Mouse (Mus musculus): ENCODE results near the gene Ubr3.
A peak's percentile ranks its signal among the peaks of the same experiment; 100 is the strongest.

Gene Ubr3

DNA sequence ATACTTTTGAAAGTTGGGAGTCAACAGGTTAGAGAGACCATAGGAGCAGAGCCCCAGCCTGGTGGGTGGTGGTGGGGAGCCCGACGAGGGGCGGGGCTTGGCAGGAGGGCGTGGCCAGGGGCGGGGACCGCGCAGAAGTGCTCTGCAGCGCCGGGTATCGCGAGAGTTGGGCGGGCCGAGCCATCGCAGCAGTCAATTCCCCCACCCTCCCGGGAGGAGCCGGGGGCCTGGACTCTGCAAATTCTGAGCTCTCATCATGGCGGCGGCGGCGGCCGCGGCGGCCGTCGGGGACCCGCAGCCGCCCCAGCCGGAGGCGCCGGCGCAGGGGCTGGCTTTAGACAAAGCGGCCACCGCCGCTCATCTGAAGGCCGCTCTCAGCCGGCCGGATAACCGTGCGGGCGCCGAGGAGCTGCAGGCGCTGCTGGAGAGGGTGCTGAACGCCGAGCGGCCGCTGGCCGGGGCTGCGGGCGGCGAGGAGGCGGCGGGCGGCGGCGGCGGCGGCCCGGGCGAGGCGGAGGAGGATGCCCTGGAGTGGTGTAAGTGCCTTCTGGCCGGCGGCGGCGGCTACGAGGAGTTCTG is at the start of gene Ubr3:
Ubr3 (plus strand) TSS at position 208 of the 579 bp plus-strand sequence.
- peak; percentile 81 for DNase-seq (ENCODE audit: low read depth, low spot score)

DNA sequence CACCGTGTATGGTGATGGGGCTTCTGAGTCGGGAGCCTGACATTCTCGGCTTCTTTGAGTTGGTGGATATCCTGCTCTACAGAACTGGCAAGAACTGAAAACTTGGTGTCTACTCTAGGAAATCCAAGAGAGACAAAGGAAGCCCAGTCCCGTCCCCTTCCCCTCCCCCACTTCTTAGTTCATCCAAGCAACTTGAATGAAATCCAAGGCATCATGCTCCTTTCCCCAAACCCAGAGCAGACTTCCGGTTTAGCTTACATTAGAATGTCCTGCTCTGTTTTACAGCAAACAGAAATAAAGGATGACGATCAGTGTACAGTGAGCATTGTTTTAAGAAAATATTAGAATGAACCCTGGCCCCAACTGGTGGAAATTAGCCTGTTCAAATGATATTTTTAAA is 47.8 kb upstream of the Ubr3 start:
- no peak for DNase-seq (ENCODE audit: low read depth, low spot score)

DNA sequence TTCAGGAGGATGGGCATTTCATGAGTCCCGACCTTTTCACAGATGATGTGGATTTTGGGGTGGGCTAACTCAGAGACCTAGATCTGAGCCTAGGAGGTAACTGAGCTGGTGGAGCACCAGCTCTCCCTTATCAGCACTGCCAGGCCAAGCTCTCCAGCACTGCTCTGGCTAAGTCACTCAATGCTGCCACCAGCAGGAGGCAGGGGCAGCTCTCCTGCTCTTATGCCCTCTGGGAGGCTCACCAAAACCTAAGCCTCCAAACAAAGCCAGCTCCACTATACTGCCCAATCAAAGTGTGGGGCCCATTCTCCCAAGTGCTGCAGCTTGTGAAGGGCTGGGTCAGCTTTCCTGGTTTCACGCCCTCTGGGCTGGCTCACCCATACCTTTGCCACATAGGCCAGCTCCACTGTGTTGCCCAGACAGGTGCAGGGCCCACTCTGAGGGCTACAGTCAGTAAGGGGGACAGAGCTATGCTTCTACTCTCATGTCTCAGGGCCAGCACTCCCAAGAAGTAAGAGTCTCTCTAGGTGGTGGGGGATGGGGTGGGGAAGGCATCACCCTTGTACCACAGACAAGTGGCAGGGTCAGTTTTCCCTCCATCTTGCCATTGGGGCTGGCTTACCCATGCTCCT is 45.5 kb upstream of the Ubr3 start:
- DNase-seq (ENCODE audit: low read depth, low spot score), result no peak

DNA sequence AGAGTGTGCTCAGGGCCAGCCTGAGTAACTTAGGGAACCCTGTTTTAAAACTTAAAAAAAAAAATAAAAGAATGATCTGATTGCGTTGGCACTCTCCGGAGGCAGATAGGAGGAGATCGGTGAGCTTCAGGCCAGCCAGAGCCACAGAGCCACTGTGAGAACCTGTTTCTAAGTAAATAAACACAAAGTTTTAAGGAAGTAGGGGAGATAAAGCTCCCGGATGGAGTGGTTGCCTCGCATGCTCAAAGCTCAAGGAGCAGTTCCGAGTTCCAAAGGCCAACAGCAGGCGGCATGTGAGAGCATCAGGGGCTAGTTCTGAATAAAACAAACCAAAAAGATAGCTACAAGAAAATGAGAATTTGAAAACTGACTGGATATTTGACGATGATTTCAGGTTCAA is 40.7 kb upstream of the Ubr3 start:
- DNase-seq (ENCODE audit: low read depth, low spot score), result no peak

DNA sequence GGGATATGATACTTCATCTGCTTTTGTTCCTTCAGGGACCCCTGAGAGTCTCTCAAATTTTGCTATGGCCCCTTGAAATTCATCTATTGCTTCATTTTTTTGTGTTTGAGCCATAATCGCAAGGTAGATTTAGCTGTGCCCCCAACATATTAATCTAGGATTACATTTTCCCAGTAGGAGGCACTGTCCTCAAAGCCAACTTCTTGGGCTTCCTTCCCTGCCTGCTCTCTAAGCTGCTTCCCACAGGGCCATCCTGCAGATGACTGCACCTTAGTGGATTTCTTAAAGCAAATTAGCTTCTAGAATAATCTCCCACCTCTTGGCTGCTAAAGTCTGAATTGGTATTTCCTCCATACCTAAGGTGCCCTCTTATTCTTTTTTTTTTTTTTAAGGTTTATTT is 39.2 kb upstream of the Ubr3 start:
- no peak for DNase-seq (ENCODE audit: low read depth, low spot score)

DNA sequence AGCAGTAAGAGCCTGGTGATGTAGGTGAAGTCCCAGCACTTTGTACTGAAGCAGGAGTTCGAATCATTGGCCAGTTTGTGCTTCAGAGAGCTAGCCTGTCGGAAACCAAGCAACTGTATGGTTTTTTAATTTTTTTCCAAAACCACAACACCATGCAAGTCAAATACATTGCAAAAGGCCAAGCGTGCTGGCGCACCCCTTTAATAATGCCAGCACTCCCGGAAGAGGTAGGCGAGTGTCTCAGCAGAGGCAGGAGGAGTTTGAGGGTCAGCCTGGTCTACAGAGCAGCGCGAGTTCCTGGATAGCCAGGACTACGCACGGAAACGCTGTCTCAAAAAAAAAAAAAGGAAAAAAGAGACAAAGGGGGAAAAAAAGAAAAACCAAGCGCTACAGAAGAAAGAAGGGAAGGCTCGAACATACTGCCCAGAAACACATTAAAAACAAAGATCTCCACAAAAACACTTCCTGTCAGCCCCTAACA is 36.0 kb upstream of the Ubr3 start:
- DNase-seq (ENCODE audit: low read depth, low spot score), result no peak

DNA sequence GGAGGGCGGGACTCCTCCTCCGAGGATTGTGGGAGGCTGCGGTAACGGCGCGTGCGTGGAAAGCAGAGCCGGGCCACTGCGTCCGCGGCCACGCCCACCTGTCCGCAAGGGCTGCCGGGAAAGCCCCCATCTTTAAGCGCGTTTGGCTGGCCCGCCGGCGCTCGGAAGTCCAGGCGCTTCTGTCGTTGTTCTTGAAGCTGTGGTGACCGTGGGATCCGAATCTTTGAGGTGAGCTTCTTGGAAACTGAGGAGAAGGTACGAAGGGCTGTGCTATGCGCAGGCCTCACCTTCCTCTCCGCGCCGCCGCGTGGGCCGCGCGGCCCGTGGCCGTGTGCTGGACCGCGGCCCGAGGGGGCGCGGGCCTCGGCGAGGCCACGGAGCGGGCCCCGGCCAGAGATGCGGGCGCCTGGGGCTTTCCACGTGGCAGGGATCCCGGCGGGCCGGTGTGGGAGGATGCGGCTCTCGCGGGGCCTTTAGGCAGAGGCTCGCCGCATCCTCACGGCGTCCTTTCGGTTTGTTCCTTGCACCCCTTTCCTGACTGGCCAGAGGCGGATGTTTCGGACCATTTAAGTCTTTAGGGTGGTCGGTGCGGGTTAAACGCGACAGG is 35.5 kb upstream of the Ubr3 start, which contains the start of gene Ssb:
Ssb (plus strand) TSS at position 78 of the 607 bp plus-strand sequence.
- peak; percentile 76 for DNase-seq (ENCODE audit: low read depth, low spot score)

DNA sequence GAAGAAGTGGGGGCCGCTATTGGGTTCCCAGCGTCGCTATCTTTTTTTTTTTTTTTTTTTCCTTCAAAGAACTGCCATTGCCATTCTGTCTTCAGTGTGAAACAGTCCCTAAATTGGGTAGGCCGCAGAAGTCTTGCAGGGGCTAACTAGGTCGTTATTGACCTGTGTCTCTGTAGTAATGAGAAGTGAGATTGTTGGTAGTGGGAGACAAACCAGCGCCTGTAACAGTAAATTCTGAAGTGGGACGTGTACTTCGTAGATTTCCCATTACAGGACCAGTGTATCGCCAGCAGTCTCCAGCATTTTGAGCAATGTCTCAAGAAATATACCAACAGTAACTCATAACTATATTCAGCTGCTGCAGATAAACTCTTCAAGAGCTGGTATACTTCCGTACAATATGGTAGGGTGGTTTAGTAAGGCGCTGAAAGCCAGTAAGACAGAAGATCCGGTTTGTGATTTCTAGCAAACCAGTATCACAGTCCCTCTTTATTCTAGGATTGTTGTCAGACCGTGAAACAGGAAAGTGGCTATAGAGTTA is 34.9 kb upstream of the Ubr3 start:
- DNase-seq (ENCODE audit: low read depth, low spot score), result no peak

DNA sequence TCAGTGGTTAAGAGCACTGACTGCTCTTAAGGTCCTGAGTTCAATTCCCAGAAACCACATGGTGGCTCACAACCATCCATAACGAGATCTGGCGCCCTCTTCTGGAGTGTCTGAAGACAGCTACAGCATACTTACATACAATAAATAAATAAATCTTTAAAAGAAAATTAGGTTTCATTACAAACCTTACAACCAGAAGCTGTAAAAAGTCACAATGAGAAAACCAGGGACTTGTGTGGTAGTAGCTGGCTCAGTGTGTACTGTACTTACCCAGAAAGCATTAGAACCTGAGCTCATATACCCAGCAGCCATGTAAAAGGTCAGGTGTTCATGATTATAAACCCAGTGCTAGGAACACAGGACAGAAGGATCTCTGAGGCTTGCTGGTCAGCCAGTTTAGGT is 13.1 kb upstream of the Ubr3 start:
- DNase-seq (ENCODE audit: low read depth, low spot score), result no peak

DNA sequence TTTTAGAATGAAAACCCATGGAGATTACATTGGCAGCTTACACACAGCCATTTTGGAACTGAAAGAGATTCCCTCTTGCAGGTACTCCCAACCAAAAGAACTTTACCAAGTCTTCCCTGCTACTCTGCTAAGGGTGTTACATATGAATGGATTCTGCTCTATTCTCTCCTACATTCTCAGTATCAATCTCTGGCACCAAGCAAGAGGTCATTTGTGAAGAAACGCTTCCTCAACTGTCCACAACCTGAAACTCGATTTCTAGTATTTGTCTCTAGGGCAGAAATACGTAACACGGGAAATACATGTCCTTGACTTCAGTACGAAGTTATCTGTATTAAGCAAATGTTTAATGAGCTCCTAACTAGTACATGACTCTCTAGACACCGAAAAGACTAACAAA is 12.5 kb upstream of the Ubr3 start:
- no peak for DNase-seq (ENCODE audit: low read depth, low spot score)

DNA sequence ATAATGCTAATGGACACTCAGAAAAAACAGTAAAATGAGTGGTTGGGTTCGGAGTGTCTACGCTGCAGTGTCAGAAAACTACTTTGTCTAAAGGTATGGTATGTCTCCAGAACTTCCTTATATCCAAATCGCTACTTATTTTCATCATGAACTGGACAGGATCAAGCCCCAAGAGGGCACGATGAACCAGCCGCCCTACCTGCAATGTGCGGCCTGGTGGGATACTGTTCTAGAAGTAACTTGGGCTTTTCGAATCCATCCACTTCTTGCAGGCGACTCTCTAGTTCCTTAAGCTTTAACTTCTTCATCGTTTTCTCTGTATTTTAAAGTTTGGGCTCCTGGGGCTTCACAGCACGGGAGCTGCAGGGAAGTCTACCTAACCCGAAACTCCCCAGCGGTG is 12.0 kb upstream of the Ubr3 start:
- no peak for DNase-seq (ENCODE audit: low read depth, low spot score)

DNA sequence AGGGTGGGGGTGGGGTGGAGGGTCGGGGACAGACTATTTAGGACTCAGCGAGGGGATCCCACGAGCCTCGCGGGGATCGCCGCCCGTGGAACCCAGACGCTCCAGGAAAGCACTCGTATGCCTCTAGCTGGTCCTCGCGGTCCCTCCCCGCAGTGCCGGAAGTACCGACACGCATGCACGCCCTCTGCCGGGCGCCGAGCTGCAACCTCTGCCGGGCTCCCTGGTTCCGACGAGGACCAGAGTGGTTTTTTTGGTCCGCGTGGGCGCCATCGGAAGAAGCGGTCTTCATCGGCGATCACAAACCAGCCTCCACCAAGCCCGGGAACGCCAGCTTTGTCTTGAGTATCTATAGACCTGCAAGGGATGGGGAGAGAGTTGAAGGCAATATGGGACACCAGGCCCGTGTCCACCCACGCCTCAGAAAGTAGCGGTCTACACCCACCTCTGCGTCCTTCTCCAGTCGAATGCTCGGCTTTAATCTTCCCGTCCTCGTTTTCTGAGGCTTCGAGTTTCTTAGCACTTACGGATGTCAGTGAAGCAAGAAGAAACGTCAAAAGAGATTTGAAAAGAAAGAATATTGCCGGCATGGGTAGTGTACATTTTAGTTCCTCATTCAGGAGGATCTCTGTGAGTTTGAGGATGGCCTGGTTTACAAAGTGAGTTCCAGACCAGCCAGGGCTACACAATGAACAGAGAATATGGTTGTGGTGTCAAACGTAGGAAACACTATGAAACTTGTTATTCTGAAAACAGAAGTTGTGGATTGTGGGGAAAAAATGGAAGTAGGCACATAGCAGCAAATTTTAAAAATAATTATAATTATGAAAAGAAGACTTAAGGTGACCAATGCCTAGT is 11.4 kb upstream of the Ubr3 start, which contains the start of gene Mettl5:
Mettl5 (minus strand) TSS at position 165 of the 855 bp plus-strand sequence.
- peak; percentile 74 for DNase-seq (ENCODE audit: low read depth, low spot score)

DNA sequence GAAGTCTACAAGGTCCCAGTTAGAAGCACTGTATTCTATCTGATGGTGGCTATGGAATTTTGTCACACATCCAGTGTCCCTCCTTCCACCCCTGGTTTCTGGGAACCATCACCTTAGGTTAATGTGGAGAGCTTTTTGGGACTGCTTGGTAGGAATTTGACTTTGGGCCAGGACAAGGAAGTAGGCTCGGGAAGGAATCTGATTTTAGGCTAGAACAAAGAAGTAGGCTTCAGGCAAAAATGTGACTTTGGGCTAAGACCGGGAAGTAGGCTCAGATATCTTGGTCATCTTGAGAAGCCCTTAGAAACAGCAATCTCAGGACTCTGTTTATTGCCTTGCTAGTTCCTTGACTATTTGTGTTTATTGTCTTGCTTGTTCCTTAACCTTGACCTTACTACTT is 8.1 kb upstream of the Ubr3 start:
- DNase-seq (ENCODE audit: low read depth, low spot score), result no peak

DNA sequence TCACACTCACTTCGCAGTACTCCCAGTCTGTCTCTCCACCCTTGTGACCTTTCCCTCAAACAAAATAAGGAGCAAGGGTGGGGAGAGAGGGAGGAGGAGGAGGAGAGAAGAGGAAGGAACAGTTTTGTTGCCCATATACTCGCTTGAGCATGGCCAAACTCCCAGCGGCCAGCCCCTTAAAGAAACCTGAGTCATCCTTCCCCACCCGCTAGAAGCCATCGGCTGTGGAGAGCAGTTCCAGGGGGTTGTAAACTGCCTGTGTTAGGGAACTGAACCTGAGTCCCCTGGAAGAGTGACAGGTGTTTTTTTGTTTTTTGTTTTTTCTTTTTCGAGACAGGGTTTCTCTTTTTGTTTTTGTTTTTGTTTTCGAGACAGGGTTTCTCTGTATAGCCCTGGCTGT is 6.2 kb upstream of the Ubr3 start:
- no peak for DNase-seq (ENCODE audit: low read depth, low spot score)

DNA sequence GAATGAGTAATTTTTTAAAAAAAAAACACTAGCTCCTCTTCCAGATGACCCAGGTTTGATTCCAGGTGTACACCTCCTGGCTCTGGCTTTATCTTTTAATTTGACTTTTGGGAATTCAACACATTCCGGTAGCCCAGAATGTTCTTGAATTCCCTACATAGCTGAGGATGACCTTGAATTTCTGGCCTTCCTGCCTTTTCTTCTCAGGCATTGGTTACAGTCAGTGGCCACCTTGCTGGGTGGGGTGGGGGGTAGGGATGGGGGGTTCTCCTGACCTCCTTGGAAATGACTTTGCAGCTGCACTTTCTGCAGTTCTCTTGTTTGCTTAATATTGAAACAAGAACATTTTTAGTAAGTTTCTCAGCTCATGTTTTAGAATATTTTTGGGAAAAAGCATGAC is 3.9 kb upstream of the Ubr3 start:
- DNase-seq (ENCODE audit: low read depth, low spot score), result no peak

DNA sequence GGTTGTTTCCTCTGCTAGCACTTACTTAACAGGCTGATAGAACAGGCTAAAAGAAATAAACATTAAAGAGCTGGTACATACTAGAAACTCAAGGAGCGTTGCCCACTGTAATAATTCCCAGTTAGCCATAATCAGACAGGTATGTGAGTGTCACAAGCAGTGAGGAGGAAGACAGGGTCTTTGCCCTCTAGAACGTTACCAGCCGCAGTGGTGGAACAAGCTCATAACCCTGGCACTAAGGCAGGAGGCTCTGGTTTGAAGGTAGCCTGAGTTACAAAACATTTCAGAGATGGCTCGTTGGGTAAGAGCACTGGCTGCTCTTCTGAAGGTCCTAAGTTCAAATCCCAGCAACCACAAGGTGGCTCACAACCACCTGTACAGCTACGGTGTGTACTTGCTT is 3.2 kb upstream of the Ubr3 start:
- DNase-seq (ENCODE audit: low read depth, low spot score), result no peak

DNA sequence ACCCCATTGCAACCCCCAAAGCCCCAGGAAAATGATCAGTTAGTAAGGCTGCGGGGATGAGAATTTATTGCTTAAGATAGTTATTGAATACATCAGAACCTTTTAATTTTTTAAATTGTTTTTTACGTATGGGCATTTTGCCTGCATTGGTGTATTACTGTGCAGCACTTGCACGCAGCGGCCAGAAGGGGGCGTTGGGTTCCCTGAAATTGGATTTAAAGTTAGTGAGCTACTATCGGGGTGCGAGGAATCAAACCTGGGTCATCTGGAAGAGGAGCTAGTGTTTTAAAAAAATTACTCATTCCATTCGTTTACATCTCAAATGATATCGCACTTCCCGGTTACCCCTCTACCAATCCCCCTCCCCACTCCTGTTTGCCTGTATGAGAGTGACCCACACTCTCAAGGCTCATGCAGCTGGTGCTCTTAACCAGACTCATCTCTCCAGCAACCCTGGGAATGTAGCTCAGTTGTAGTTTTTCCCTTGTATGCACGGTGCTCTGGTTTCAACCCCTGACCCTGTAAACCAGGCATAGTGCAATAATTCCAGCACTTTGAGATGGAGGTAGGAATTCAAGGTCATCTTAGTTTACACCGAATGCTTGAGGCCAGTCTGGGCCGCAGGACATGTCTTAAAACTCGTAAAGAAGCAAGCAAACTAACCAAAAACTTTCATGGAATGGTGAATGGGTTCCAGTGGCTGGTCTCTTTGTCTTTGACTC is 1.4 kb upstream of the Ubr3 start:
- DNase-seq (ENCODE audit: low read depth, low spot score), result no peak

DNA sequence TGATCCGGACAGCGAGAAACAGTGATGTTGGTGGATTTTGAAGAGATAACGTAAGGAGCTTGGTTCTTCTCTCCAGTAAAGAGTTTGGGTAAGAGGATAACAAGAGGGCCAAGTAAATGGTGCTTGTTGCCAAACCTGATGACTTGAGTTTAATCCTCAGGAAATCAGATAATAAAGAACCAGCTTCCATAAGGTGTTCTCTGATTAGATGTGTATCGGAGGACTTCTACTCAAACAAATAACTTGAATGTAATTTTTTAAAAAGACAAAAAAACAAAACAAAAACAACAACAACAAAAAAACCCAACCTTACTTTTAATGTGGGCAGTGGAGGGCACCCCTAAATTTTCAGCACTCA is 843 bp upstream of the Ubr3 start:
- DNase-seq (ENCODE audit: low read depth, low spot score), result no peak

DNA sequence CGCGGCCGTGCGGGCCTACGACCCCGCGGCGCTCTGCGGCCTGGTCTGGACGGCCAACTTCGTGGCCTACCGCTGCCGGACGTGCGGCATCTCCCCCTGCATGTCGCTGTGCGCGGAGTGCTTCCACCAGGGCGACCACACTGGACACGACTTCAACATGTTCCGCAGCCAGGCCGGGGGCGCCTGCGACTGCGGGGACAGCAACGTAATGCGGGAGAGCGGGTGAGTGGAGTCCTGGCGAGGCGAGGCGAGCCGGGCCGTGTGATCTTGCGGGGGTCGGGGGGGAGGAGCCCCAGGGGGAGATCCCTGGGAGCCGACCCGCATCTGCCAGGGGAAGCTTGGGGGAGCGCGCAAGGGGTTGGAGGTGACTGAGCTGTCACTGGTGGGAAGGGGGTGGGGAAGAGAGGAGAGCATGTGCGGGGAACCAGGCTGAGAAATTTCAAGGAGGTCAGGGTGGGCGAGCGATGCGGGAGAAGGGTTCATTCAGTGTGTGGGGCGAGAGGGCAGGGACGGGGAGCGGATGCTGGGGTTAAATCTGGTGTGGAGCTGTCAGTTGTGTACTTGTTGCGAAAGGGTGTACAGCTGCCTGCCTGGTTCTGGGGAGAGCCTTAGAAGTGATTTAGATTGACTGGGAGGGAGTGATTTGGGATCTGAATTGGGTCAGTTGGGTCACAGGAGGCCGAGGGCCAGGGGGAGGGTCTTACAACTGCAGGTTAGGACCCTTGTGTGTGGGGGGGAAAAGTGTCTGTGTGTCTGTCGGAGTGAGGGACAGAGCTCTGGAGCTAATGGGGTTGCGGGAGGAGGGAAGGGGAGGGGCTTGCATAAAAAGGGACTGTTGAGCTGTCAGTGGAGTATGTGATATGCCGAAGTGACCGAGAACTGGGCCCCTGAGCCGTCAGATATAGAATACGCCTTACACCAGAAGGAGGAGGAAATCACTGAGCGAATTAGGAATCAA is 851 bp downstream of the Ubr3 start:
- DNase-seq (ENCODE audit: low read depth, low spot score), result no peak

DNA sequence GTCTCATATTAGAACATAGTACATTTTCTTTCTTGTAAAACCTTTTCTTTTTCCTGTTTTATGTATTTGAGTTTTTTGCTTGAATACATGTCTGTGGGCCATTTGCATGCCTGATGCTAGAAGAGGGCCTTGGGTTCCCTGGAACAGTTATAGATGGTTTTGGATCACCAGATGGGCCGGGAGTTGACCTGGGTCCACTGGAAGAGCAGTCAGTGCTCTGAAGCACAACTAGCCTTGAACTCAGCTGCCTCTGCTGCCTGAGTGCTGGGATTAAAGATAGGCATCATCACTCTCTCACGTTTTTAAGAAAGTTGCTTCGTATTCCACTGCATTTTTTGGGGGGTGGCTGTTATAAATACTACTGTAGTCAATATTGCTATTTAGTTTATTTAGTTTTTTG is 6.5 kb downstream of the Ubr3 start:
- DNase-seq (ENCODE audit: low read depth, low spot score), result no peak

All from WW6 (cell line).